Mouse (Mus musculus) gastrocnemius, postnatal 36 days (tissue): Measurements from ENCODE around the gene Lgals7. TPM values are rescaled to one million over a fixed set of nuclear protein-coding genes. Genes with fewer than 3 reads are reported as not detected.
"Not testable (repeated sequence)": the region's sequence is repeated elsewhere in the genome, so short reads cannot be mapped to it uniquely, and the experiment has no call there.

ENCODE experiments used
- DNase-seq, 2 experiments: peaks; one replicate each; pipeline ENCODE4 v3.0.0; 2022
- intact Hi-C: fragments of 180-260 bp; cut with DNase I; formaldehyde crosslinking; loops from one replicate; pipeline ENCODE4 v1.15.1; 2025
- total RNA-seq, 2 experiments: library from RNA; stranded (reverse); gene quantifications; 2 replicates each; pipeline ENCODE4 v1.2.3; 2021

Lgals7 gene
- total RNA-seq, 2 experiments from 2014 or later: not detected

GRCm38 (mm10) chr7:28870901-28871664 lies 7.4 kb downstream of the Lgals7 start:
- no peak for DNase-seq
- intact Hi-C loops: no loop called here

DNA sequence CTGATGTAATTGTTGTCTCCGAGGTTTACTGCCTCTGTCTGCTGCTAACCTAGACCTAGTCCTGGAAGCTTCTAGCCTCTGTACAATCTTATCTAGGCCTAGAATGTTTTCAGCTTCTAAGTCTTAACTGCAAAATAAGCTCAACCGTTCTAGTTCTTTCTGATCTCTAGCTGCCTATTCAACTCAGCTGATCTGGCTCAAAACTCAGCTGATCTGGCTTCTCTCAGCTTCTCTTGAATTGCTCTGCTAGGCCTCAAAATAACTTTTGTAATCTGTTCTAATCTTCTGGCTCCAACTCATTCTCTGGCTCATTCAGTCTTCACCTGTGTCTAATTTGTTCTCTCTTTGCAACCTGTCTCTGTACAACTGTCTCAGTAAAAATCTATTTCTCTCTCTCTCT lies 10.9 kb downstream of the Lgals7 start:
- DNase-seq: no peak
- intact Hi-C loops: no loop called here

- intact Hi-C loops: no loop called here
- DNase-seq: no peak
These were observed 12.4 kb downstream of the Lgals7 start for GRCm38 (mm10) chr7:28876099-28876498.

GRCm38 (mm10) chr7:28877155-28877554 lies 13.5 kb downstream of the Lgals7 start:
- intact Hi-C loops: no loop called here
- no peak for DNase-seq

GRCm38 (mm10) chr7:28877856-28878255 lies 14.2 kb downstream of the Lgals7 start:
- intact Hi-C loops: no loop called here
- no peak for DNase-seq

DNA sequence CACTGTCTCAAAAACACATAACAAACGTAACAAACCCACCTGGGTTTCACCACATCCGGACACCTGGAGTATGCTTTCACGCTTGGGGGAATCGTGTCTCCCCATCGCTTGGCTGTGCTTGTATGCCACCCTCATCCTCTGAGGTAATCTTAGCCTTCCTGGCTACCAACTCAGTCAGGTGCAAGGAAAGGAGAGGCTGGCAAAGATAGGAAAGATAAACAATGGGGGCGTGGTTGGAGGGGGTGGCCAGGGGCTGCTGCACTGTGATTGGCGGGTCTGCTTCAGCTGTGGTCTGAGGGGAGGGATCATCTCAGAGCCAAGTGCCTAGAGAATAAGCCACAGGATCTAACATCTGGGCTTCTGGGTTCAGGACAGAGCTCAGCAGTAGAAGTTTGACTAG lies 16.0 kb downstream of the Lgals7 start:
- intact Hi-C loops: no loop called here
- no peak for DNase-seq

GRCm38 (mm10) chr7:28880554-28880953 lies 16.9 kb downstream of the Lgals7 start:
- intact Hi-C loops: no loop called here
- no peak for DNase-seq

DNA sequence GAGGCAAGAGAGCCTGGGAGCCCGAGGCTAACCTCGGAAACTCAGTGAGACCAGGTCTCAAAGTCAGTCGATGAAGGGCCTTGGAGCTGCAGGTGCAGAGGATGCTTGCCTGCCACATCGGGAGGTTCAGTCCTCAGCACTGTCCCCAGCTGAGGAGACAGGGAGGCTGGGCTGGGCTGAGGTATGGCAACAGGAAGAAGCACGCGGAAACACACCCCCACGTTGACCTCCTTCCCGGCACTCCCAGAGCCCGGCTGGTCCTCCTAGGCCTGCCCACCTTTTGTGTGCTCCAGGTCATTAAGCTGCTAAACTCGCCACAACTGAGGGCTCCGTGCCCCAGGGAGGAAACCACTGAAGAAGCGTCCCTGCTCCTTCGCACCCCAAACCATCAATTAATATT lies 17.5 kb downstream of the Lgals7 start, which contains the start of gene Capn12:
Capn12 (plus strand) TSS at position 224 of the 400 bp plus-strand sequence.
- intact Hi-C loops: no loop called here

GRCm38 (mm10) chr7:28883039-28883438 lies 19.4 kb downstream of the Lgals7 start:
- intact Hi-C loops: no loop called here
- no peak for DNase-seq

More for the DNA sequence above, 17.5 kb downstream of the Lgals7 start, which contains the start of gene Capn12:
- no peak for DNase-seq

GRCm38 (mm10) chr7:28883704-28884103 lies 20.1 kb downstream of the Lgals7 start:
- DNase-seq, intact Hi-C loops: not testable (repeated sequence)

GRCm38 (mm10) chr7:28886486-28886885 lies 22.8 kb downstream of the Lgals7 start:
- no peak for DNase-seq
- intact Hi-C loops: no loop called here

DNA sequence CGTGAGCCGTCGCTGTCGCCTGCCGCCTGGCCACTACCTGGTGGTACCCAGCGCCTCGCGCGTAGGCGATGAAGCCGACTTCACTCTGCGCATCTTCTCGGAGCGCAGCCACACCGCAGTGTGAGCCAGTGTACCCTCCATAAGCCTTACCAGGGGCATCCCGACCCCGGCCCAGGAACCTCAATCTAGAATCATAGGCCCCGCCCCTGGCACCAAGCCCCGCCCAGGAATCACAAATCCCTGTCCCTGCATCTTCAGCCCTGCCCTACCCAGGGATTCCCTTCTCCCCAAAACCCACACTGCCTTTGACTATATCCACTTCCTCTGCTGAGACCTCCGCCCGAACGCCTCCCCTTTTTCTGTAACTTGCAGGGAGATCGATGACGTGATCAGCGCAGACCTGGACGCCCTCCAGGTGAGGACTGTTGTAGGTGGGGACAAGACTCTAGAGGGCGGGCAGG lies 25.1 kb downstream of the Lgals7 start:
- DNase-seq: no peak
- intact Hi-C loops: no loop called here

DNA sequence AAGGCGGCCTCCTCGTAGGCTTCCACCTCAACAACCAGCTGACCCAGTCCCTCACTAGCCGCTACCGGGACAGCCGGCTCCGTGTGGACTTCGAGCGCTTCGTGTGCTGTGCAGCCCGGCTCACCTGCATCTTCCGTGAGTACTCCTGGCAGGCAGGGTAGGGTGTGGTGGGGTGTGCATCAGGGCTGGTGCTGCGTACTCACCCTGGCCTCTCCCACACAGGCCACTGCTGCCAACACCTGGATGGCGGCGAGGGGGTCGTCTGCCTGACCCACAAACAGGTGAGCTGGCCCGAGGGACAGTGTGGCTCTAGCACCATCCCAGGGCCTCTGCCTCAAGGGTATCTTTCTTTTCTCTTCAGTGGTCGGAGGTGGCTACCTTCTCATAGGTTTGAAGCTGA lies 28.9 kb downstream of the Lgals7 start:
- intact Hi-C loops: no loop called here

DNA sequence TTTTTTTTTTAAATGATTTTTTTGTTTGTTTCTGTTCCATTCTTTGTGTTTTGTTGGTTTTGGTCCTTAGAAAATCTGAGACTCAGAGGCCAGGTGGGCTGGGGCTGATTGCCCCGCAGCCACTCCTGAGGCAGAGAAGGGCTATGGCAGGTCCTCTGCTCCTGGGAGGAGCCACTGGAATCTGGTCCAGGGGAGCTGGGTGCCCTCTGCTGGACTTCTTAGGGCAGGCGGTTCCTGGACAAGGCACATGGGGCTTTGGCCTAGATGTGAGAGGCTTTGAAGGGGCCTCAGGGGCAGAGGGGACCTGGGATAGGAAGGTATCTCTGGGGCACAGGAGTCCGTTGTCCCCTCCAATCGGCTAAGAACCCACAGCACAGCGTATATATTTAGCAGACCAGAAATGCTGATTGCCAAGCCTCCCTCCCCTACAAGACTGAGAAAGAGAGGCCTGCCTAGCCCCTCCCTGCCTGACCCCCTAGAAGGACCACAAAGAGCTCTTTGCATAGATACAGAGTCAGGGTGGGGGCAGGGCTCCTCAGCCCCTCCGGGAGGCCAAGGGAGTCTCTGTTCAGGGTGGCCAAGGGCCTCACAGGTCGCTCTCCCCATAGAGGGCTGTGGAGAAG lies 30.1 kb downstream of the Lgals7 start:
- intact Hi-C loops: no loop called here
- no peak for DNase-seq

More for the DNA sequence above, 28.9 kb downstream of the Lgals7 start:
- DNase-seq: no peak

- intact Hi-C loops: no loop called here
- DNase-seq: no peak
These were observed 31.3 kb downstream of the Lgals7 start for GRCm38 (mm10) chr7:28894942-28895341.

DNA sequence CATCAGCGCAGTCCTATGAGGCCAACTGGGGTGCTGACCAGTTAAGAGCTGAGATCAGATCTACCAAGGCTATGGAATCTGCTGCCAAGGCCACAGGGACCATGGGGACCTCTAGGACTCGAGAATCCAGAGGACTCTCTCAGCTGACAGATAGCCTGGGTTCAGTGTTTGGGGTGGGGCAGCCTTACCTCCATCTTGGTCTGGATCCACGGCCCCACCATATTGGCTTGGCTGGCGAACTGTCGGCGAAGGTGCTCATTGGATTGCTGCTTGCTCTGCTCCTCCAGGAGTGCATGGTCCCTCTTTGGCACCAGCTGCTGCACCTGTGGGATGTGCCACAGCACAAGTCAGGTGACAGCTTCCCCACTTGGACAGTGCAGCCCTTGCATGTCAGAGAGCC lies 34.0 kb downstream of the Lgals7 start:
- no peak for DNase-seq
- intact Hi-C loops: no loop called here

GRCm38 (mm10) chr7:28899972-28900371 lies 36.3 kb downstream of the Lgals7 start:
- DNase-seq: no peak
- intact Hi-C loops: no loop called here

DNA sequence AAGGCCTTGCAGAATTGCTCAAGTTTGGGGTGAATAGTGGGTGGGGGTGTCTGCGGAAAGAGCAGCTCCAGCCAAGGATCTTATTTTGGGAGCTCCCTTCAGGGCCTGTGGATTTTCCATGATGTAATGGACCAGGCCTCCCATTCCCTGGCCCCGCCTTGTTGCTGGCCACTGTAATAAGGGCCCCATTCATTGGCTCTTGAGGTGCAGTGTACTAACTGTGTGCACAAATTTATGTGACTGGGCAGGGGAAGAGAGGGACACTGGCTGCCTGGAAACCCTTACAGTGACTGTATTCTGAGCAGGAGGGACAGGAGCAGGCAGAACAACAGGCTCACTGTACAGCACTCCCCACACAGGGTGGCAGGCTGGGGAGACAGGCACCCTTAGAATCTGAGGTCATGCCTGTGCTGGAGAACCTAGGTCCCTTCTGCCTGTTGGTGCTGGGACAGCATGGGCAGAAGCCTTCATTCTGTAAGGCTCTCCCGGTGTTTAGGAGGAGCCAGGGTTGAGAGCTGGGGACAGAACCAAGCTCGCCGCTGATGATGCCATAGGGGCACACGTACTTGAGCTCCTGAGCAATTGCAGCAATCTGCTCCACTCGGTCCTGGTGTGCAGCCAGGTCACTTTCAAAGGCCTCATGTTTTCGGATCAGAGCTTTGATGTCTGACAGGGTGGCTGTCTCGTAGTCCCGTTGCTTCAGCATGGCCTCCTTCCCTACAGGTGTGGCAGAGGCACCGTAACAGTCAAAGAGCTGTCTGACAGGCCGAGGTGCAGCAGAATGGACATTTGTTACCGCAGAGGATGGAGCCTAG lies 37.9 kb downstream of the Lgals7 start:
- intact Hi-C loops: no loop called here

DNA sequence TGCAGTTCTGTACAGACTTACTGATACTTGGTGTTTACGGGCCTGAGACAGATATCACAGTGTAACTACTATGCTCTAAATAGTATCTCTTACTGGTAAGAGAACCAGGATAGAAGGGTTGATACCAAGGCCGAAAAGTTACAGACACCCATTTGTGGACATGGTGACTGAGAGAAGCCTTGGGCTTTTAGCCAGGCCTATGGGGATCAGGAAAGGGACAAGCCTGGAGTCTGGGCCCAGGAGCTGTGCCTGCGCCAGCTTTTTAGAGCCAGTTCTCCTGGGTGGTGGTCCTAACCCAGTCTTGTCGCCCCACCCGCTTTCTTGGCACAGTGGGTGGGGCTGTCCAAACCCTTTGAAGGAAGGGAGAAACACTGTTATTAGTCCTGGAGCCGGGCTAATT lies 38.5 kb downstream of the Lgals7 start:
- intact Hi-C loops: no loop called here
- no peak for DNase-seq

More for the DNA sequence above, 37.9 kb downstream of the Lgals7 start:
- no peak for DNase-seq

DNA sequence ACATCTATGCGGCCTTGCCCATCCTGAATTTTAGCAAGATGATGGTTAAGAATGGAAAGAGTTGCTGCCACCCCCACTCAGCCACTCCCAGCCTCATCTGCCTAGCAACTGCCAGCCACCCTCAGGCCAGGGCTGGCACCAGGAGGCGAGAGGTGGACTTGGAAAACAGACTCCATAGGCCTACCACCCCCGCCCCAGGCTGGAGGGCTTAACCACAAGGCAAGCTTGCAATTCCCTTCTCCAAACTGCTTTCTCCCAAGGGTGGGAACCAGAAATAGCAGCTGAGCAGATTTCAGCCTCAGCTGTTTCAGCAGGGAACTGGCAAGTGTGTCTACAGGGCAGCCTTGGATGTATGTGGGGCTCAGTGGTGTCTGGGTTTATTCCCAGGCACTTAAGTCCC lies 39.2 kb downstream of the Lgals7 start:
- intact Hi-C loops: no loop called here
- DNase-seq: no peak

GRCm38 (mm10) chr7:28903778-28904177 lies 40.1 kb downstream of the Lgals7 start:
- intact Hi-C loops: no loop called here

More at GRCm38 (mm10) chr7:28903778-28904177, 40.1 kb downstream of the Lgals7 start:
- no peak for DNase-seq
